Mouse (Mus musculus) spleen, adult 2 months (tissue): Measurements from ENCODE around the gene Dhrs3. TPM values are rescaled to one million over a fixed set of nuclear protein-coding genes. Genes with fewer than 3 reads are reported as not detected.

ENCODE experiments used
- DNase-seq, 2 experiments: peaks; one replicate each; pipeline versions ENCODE4 v3.0.0 to v3.0.0-alpha.2; 2012 to 2021; ENCODE audit warnings: low spot score in 2 of 2, low read depth in 1 of 2
- H3K27ac ChIP-seq: fragments of 200-500 bp; 2 replicates; pipeline ENCODE4 v1.5.1; 2012; ENCODE audit warnings: low read length, inconsistent platforms; ENCODE audit not compliant: insufficient read depth
- H3K27me3 ChIP-seq: fragments of 200-500 bp; 2 replicates; pipeline ENCODE4 v1.6.1; 2012; ENCODE audit warnings: mild to moderate bottlenecking, moderate library complexity, low read length, inconsistent platforms; ENCODE audit not compliant: control insufficient read depth, insufficient read depth
- H3K36me3 ChIP-seq: fragments of 200-500 bp; 2 replicates; pipeline ENCODE4 v1.6.1; 2012; ENCODE audit warnings: mild to moderate bottlenecking, low read length, inconsistent platforms; ENCODE audit not compliant: control insufficient read depth, insufficient read depth
- H3K4me1 ChIP-seq: fragments of 200-500 bp; 2 replicates; pipeline ENCODE4 v1.6.1; 2011; ENCODE audit warnings: inconsistent platforms; ENCODE audit not compliant: control insufficient read depth, insufficient read depth, insufficient read length
- H3K4me3 ChIP-seq: fragments of 200-500 bp; 2 replicates; pipeline ENCODE4 v1.5.1; 2011; ENCODE audit warnings: mild to moderate bottlenecking, inconsistent platforms; ENCODE audit not compliant: insufficient read depth, insufficient read length; ENCODE audit errors: extremely low read depth
- CTCF ChIP-seq: fragments of 200-500 bp; IDR thresholded peaks from 2 replicates; pipeline ENCODE4 v1.5.1; 2011; ENCODE audit warnings: mild to moderate bottlenecking, inconsistent platforms; ENCODE audit not compliant: insufficient read depth, insufficient read length, insufficient replicate concordance; ENCODE audit errors: extremely low read depth
- POLR2A ChIP-seq: fragments of 200-500 bp; IDR thresholded peaks from 2 replicates; pipeline ENCODE4 v1.6.1; 2011; ENCODE audit warnings: low read depth, low read length, inconsistent platforms
- WGBS: fragments of 180-500 bp; shearing (Covaris S2); methylation state at CpG from one replicate; pipeline ENCODE4 v1.1.7; 2018; 5-methylcytosine and 5-hydroxymethylcytosine counted together
- polyA plus RNA-seq: library from polyadenylated mRNA; depleted of rRNA; stranded (reverse); fragments of >200 nt; gene quantifications from 2 replicates; pipeline ENCODE4 v1.2.3, GENCODE M21; 2012; rRNA removed

Dhrs3 gene
- polyA plus RNA-seq, 1 experiment = 33.9 TPM

DNA sequence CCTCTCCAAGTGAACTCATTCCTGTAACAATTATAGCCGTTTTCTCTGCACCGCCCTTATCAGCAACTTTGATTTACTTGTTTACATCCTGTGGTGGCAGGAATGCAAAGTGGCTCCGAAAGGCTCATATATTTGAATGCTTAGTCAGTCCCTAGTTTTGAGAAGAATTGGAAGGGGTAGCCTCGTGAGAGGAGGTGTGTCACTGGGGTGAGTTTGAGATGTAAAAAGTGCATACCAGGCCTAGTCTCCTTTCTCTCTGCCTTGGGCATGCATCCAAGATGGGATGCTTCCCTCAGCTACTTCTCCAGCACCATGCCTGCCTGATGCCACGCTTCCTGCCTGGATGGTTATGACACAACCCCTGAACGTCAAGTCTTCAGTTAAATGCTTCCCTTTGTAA, 76.4 kb downstream of the Dhrs3 start:
- Histone ChIP-seq H3K4me3 (no peak overlapping the region), H3K4me1 (peaks cover 9% of the 10 kb centered on the region; the same call in 1 of the 2 replicates), H3K27ac (no peak overlapping the region), H3K27me3 (no peaks in the 10 kb centered on the region), H3K36me3 (no peaks in the 10 kb centered on the region)
- 80% methylated on average over 6 of the region's 6 CpGs for WGBS
- TF ChIP-seq POLR2A (no peak), CTCF (no peak)
- no peak for DNase-seq

DNA sequence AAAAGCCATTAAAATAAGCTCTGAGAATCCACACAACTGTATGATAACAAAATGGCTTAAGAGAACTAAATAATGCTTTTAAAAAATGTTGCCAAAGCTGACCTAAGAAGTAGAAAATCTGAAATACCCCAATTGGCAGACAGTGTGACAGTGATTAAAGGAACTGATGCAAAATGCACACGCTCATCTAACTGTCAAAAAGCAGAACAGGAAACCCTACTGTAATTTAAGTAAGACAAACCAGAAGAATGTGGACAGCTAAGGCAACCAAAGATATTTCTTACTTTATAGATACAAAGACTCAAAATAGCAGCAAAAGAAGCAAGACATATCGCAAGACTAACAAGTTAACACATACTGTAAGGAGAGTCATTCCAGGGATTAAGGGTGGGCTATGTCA, 78.4 kb downstream of the Dhrs3 start:
- H3K36me3 ChIP-seq = no peaks in the 10 kb centered on the region
- H3K4me1 ChIP-seq = peaks cover 9% of the 10 kb centered on the region; the same call in 1 of the 2 replicates
- no peak overlapping the region for H3K27ac ChIP-seq
- no peaks in the 10 kb centered on the region for H3K27me3 ChIP-seq
- no peak overlapping the region for H3K4me3 ChIP-seq
- TF ChIP-seq CTCF (no peak), POLR2A (no peak)
- WGBS = 33% methylated on average over 2 of the region's 2 CpGs
- no peak for DNase-seq

DNA sequence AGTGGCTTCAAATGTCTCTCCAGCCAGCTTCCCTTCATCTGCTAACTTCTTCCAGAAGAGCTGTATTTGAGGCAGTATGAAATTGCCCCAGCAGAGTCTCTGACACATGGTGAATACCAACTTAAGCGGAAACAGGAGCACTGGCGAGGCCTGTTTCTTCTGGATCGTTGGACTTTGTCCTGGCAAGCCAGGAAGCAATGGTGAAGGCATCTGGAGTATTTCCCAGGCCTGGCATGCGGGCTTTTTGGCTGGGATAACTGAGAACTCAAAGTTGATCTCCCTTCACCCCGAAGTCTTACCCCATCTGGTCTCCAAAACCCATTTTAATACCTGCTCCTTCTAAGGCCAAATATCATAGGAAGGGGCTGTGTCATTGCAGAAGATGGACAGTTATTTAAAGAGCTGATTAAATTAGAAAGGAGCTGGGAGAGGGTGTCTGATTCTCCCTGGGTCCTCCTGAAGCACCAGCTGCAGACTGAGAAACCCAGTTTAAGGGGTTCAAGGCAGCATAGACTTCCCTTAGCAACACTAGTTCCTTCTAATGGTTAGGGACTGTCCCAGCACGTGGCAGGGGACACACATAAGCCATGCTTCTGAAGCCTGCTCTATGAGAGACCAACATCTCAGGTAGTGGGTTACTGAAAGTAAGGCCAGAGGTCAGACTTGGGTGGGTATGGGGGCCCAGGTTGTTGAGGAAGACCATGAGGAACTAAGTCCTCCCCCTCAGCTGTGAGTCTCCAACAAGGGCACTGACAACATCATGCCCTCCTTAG, 80.5 kb downstream of the Dhrs3 start:
- peaks cover 9% of the 10 kb centered on the region; the same call in 1 of the 2 replicates for H3K4me1 ChIP-seq
- H3K36me3 ChIP-seq = peaks cover 3% of the 10 kb centered on the region; the same call in 1 of the 2 replicates
- no peak overlapping the region for H3K4me3 ChIP-seq
- WGBS = 79% methylated on average over 6 of the region's 6 CpGs
- peak in 1 of 2 experiments; percentile 38 for DNase-seq
- no peak for TF ChIP-seq POLR2A
- no peaks in the 10 kb centered on the region for H3K27me3 ChIP-seq
- no peak overlapping the region for H3K27ac ChIP-seq

DNA sequence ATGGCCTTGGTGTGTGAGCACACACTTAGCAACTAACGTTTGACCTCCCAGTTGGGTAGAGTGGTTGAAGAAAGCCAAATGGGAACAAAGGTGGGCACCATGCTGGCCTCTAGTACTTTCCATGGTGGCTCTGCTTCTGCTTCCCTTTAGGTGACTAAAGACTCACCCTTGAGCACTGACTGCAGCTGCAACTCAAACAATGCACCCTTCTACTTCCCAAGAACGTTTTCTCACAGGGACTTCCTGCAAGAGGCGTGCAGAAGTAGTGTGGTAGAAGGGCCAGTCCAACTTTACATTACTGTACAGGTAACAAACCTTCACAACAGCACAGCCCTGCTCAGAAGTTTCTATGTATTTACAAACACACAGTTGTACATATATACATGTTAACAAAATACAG, 81.8 kb downstream of the Dhrs3 start:
- 42% methylated on average over 3 of the region's 3 CpGs for WGBS
- Histone ChIP-seq H3K4me3 (no peak overlapping the region), H3K4me1 (peaks cover 9% of the 10 kb centered on the region; the same call in 1 of the 2 replicates), H3K27ac (0 out of 2 replicates have a peak overlapping the region, but pooled peaks have one; percentile 2), H3K36me3 (peaks cover 3% of the 10 kb centered on the region; the same call in 1 of the 2 replicates), H3K27me3 (no peaks in the 10 kb centered on the region)
- TF ChIP-seq POLR2A (no peak), CTCF (no peak)
- no peak for DNase-seq

DNA sequence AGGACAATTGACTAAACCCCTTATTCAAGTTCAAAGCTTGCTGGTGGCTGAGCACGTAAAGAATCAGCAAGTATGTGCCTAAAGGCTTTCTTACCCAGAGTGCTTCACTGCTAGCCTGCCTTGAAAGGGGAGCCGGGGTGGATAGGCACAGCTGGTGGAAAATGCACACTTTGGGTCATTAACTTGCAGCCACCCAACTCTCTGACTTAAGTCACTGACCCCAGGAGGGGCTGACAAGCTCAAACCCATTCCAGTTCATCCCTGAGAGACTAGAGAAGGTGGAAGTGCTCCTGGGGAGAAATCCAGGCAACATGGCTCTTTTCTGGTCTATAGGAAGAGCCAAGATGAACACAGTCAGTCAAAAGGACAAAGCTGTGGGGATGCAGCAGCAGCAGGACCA, 82.9 kb downstream of the Dhrs3 start:
- WGBS = 89% methylated on average over 2 of the region's 2 CpGs
- DNase-seq = no peak
- Histone ChIP-seq H3K4me3 (no peak overlapping the region), H3K27me3 (no peaks in the 10 kb centered on the region), H3K4me1 (peaks cover 13% of the 10 kb centered on the region; the same call in 1 of the 2 replicates), H3K27ac (no peak overlapping the region), H3K36me3 (peaks cover 3% of the 10 kb centered on the region; the same call in 1 of the 2 replicates)
- no peak for TF ChIP-seq POLR2A
- TF ChIP-seq CTCF = no peak

DNA sequence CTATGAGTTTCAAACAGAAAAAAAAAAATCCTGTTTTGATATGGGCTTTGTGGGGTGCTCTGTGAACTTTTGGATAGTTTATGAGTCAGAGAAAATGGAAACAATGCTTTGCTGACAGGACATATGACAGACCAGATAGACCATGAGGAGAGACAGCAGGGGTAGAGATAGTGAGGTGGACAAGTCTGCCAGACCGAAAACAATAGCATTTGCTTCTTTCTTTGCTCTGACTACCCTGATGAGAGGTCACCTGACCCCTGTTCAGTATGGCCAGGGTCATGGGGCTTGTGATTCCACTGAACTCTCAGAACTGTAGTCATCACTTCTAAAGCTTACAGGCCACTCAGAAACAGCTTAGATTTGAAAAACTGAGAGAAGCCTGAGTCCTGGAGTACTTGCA, 84.4 kb downstream of the Dhrs3 start:
- H3K36me3 ChIP-seq = peaks cover 3% of the 10 kb centered on the region; the same call in 1 of the 2 replicates
- no peak for TF ChIP-seq POLR2A
- no peak overlapping the region for H3K27ac ChIP-seq
- no peak overlapping the region for H3K4me3 ChIP-seq
- H3K27me3 ChIP-seq = no peaks in the 10 kb centered on the region
- no peak for DNase-seq
- H3K4me1 ChIP-seq = peaks cover 24% of the 10 kb centered on the region
- WGBS = 92% methylated on average over 1 of the region's 1 CpGs

Other genes with a start within 250 kb of the Dhrs3 start
- gene Gm436, start 206.5 kb upstream of the Dhrs3 start, polyA plus RNA-seq = not detected in 2 replicates
- gene Gm13178, start 171.4 kb upstream of the Dhrs3 start, polyA plus RNA-seq = not detected in 2 replicates
- not detected in 2 replicates for gene Gm438, start 106.2 kb upstream of the Dhrs3 start, polyA plus RNA-seq